Mouse (Mus musculus) megakaryocyte progenitor cell, adult 5-6 weeks (primary cell): ENCODE measurements around the gene Stat5a. TPM values are rescaled to one million over a fixed set of nuclear protein-coding genes. Genes with fewer than 3 reads are reported as not detected.

Experiments used
- ATAC-seq: replicated peaks from 2 replicates; pipeline ENCODE4 v1.8.0; 2016; ENCODE audit warnings: mild to moderate bottlenecking, moderate TSS enrichment, inconsistent platforms; ENCODE audit not compliant: poor library complexity
- total RNA-seq, 2 experiments: library from RNA; stranded (forward) in 1 of 2; stranded (reverse) in 1 of 2; fragments of 157-497, 149-512 nt in 1 of 2; fragments of 200-1000 nt in 1 of 2; gene quantifications; 2 replicates each; pipeline versions ENCODE4 v1.2.3 to v1.2.4; 2015 to 2017

The Stat5a gene
- total RNA-seq, 2 experiments from 2014 or later: 31.0 to 32.4 TPM

GRCm38 (mm10) chr11:100859579-100860075 lies 476 bp downstream of the Stat5a start:
- no peak for ATAC-seq

- peak; percentile 91 for ATAC-seq
Measured at GRCm38 (mm10) chr11:100860198-100861048, 1.3 kb downstream of the Stat5a start.

GRCm38 (mm10) chr11:100861335-100861734 lies 2.2 kb downstream of the Stat5a start:
- peak; percentile 16; the same call in 1 of the 2 replicates for ATAC-seq

- no peak for ATAC-seq
Measured at GRCm38 (mm10) chr11:100861836-100862235, 2.7 kb downstream of the Stat5a start.

- no peak for ATAC-seq
Measured at GRCm38 (mm10) chr11:100863141-100863540, 4.0 kb downstream of the Stat5a start.

- ATAC-seq: peak; percentile 50
Measured at GRCm38 (mm10) chr11:100865618-100866017, 6.5 kb downstream of the Stat5a start.

- ATAC-seq: no peak
Measured at GRCm38 (mm10) chr11:100870256-100870967, 11.3 kb downstream of the Stat5a start.

- no peak for ATAC-seq
Measured at GRCm38 (mm10) chr11:100870968-100871350, 11.8 kb downstream of the Stat5a start.

GRCm38 (mm10) chr11:100875761-100876160 lies 16.6 kb downstream of the Stat5a start:
- no peak for ATAC-seq

GRCm38 (mm10) chr11:100879321-100880078 lies 20.3 kb downstream of the Stat5a start:
- ATAC-seq: peak; percentile 83

GRCm38 (mm10) chr11:100883640-100884039 lies 24.5 kb downstream of the Stat5a start:
- ATAC-seq: no peak

- no peak for ATAC-seq
Measured at GRCm38 (mm10) chr11:100885472-100885871, 26.3 kb downstream of the Stat5a start.

- peak; percentile 64 for ATAC-seq
Measured at GRCm38 (mm10) chr11:100886188-100886740, 27.1 kb downstream of the Stat5a start.

GRCm38 (mm10) chr11:100887236-100887635 lies 28.1 kb downstream of the Stat5a start:
- ATAC-seq: no peak

- ATAC-seq: no peak
Measured at GRCm38 (mm10) chr11:100887764-100888163, 28.6 kb downstream of the Stat5a start.

GRCm38 (mm10) chr11:100888348-100888820 lies 29.2 kb downstream of the Stat5a start:
- ATAC-seq: no peak

- ATAC-seq: no peak
Measured at GRCm38 (mm10) chr11:100890481-100890880, 31.3 kb downstream of the Stat5a start.

- peak; percentile 73 for ATAC-seq
Measured at GRCm38 (mm10) chr11:100891256-100892123, 32.3 kb downstream of the Stat5a start.

GRCm38 (mm10) chr11:100892435-100892834 lies 33.3 kb downstream of the Stat5a start:
- no peak for ATAC-seq

- ATAC-seq: peak; percentile 84
Measured at GRCm38 (mm10) chr11:100893482-100893881, 34.3 kb downstream of the Stat5a start.
